Mouse (Mus musculus) embryonic facial prominence, embryonic 11.5 days (tissue): ENCODE data around the gene Elk3. TPM values are rescaled to one million over a fixed set of nuclear protein-coding genes. Genes with fewer than 3 reads are reported as not detected.

Experiments used
- ATAC-seq: fragments of 200-750 bp; cut with Nextera tagmentation; replicated peaks from 2 replicates; pipeline ENCODE4 v1.8.0; 2017; ENCODE audit warnings: low read depth; ENCODE audit not compliant: insufficient number of reproducible peaks, low FRiP score, low TSS enrichment
- DNase-seq: peaks from one replicate; pipeline ENCODE4 v3.0.0-alpha.2; 2015; ENCODE audit warnings: low spot score
- H3K27ac ChIP-seq: fragments of 300-500 bp; sonication (generic); replicated peaks from 2 replicates; pipeline ENCODE4 v1.5.1; 2014; ENCODE audit warnings: mild to moderate bottlenecking, low read depth, low read length, control low read depth
- H3K27me3 ChIP-seq: fragments of 300-500 bp; sonication (generic); 2 replicates; pipeline ENCODE4 v1.6.1; 2014; ENCODE audit warnings: mild to moderate bottlenecking, low read length, moderate library complexity, mixed read lengths; ENCODE audit not compliant: control insufficient read depth, insufficient read depth
- H3K36me3 ChIP-seq: fragments of 300-500 bp; sonication (generic); replicated peaks from 2 replicates; pipeline ENCODE4 v1.6.1; 2014; ENCODE audit warnings: low read depth, mild to moderate bottlenecking, low read length, moderate library complexity, mixed read lengths; ENCODE audit not compliant: control insufficient read depth, insufficient read depth
- H3K4me1 ChIP-seq: fragments of 300-500 bp; sonication (generic); 2 replicates; pipeline ENCODE4 v1.6.1; 2014; ENCODE audit warnings: low read length, mixed read lengths; ENCODE audit not compliant: control insufficient read depth, insufficient read depth
- H3K4me2 ChIP-seq: fragments of 300-500 bp; sonication (generic); 2 replicates; pipeline ENCODE4 v1.6.1; 2014; ENCODE audit warnings: low read depth, mild to moderate bottlenecking, control low read depth, low read length, moderate library complexity
- H3K4me3 ChIP-seq: fragments of 300-500 bp; sonication (generic); 2 replicates; pipeline ENCODE4 v1.5.1; 2014; ENCODE audit warnings: low read depth, low read length, control low read depth
- H3K9ac ChIP-seq: fragments of 300-500 bp; sonication (generic); replicated peaks from 2 replicates; pipeline ENCODE4 v1.6.1; 2014; ENCODE audit warnings: mild to moderate bottlenecking, control low read depth, low read length
- H3K9me3 ChIP-seq: fragments of 300-500 bp; sonication (generic); replicated peaks from 2 replicates; pipeline ENCODE4 v1.6.1; 2016; ENCODE audit warnings: mild to moderate bottlenecking, low read length, inconsistent platforms, mixed read lengths; ENCODE audit not compliant: control insufficient read depth
- WGBS: fragments of 180-500 bp; shearing (Covaris S2); extraction: QIAGEN DNeasy Blood & Tissue Kit; methylation state at CpG from one replicate; pipeline ENCODE4 v1.1.7; 2014; 5-methylcytosine and 5-hydroxymethylcytosine counted together
- polyA plus RNA-seq: library from polyadenylated mRNA; unstranded; fragments of >200 nt; fragmentation: Nextera tagmentation; extraction: Ambion mirVana; gene quantifications from 2 replicates; pipeline ENCODE4 v1.2.1, GENCODE M21; 2014

The Elk3 gene
- polyA plus RNA-seq, 1 experiment from 2014 or later, result 34.0 TPM

GRCm38 (mm10) chr10:93336462-93336931 is 25.6 kb upstream of the Elk3 start:
- Histone ChIP-seq H3K4me1 (no peaks in the 10 kb centered on the region), H3K4me3 (no peak overlapping the region), H3K9ac (no peak overlapping the region), H3K27ac (no peak overlapping the region), H3K9me3 (no peaks in the 10 kb centered on the region), H3K27me3 (no peaks in the 10 kb centered on the region), H3K4me2 (no peak overlapping the region), H3K36me3 (no peaks in the 10 kb centered on the region)
- whole genome bisulfite sequencing, result 63% methylated on average over 6 of the region's 6 CpGs
- ATAC-seq, result no peak
- DNase-seq, result no peak

GRCm38 (mm10) chr10:93335828-93336461 is 25.0 kb upstream of the Elk3 start:
- DNase-seq, result no peak
- Histone ChIP-seq H3K27ac (no peak overlapping the region), H3K9ac (no peak overlapping the region), H3K9me3 (no peaks in the 10 kb centered on the region), H3K4me1 (no peaks in the 10 kb centered on the region), H3K4me3 (no peak overlapping the region), H3K4me2 (no peak overlapping the region), H3K36me3 (no peaks in the 10 kb centered on the region), H3K27me3 (no peaks in the 10 kb centered on the region)
- 83% methylated on average over 16 of the region's 16 CpGs for WGBS
- no peak for ATAC-seq

GRCm38 (mm10) chr10:93335001-93335400 is 24.1 kb upstream of the Elk3 start:
- DNase-seq (no peak), ATAC-seq (no peak)
- Histone ChIP-seq H3K9me3 (no peaks in the 10 kb centered on the region), H3K27me3 (no peaks in the 10 kb centered on the region), H3K9ac (no peak overlapping the region), H3K27ac (no peak overlapping the region), H3K36me3 (no peaks in the 10 kb centered on the region), H3K4me3 (no peak overlapping the region), H3K4me1 (no peaks in the 10 kb centered on the region), H3K4me2 (no peak overlapping the region)
- 57% methylated on average over 2 of the region's 2 CpGs for WGBS

GRCm38 (mm10) chr10:93333239-93333638 is 22.3 kb upstream of the Elk3 start:
- DNase-seq, result no peak
- no peak overlapping the region for H3K9ac ChIP-seq
- H3K27me3 ChIP-seq, result no peaks in the 10 kb centered on the region
- no peaks in the 10 kb centered on the region for H3K36me3 ChIP-seq
- 69% methylated on average over 5 of the region's 5 CpGs for WGBS
- H3K9me3 ChIP-seq, result no peaks in the 10 kb centered on the region
- no peak for ATAC-seq
- no peak overlapping the region for H3K4me2 ChIP-seq
- H3K4me3 ChIP-seq, result no peak overlapping the region
- H3K27ac ChIP-seq, result no peak overlapping the region
- H3K4me1 ChIP-seq, result no peaks in the 10 kb centered on the region

- H3K27me3 ChIP-seq, result no peaks in the 10 kb centered on the region
- H3K4me2 ChIP-seq, result no peak overlapping the region
- H3K9ac ChIP-seq, result no peak overlapping the region
- no peak overlapping the region for H3K4me3 ChIP-seq
- no peaks in the 10 kb centered on the region for H3K4me1 ChIP-seq
- no peaks in the 10 kb centered on the region for H3K36me3 ChIP-seq
- DNase-seq, result no peak
- 46% methylated on average over 3 of the region's 3 CpGs for WGBS
- H3K27ac ChIP-seq, result no peak overlapping the region
- no peak for ATAC-seq
- H3K9me3 ChIP-seq, result no peaks in the 10 kb centered on the region
These were observed 21.4 kb upstream of the Elk3 start for GRCm38 (mm10) chr10:93332261-93332809.

GRCm38 (mm10) chr10:93331543-93331942 is 20.6 kb upstream of the Elk3 start:
- Histone ChIP-seq H3K4me2 (no peak overlapping the region), H3K27me3 (no peaks in the 10 kb centered on the region), H3K4me3 (no peak overlapping the region), H3K4me1 (no peaks in the 10 kb centered on the region), H3K9me3 (no peaks in the 10 kb centered on the region), H3K9ac (no peak overlapping the region), H3K27ac (no peak overlapping the region), H3K36me3 (no peaks in the 10 kb centered on the region)
- no peak for ATAC-seq
- 86% methylated on average over 4 of the region's 4 CpGs for WGBS
- no peak for DNase-seq

- Histone ChIP-seq H3K9ac (no peak overlapping the region), H3K4me1 (peaks cover 3% of the 10 kb centered on the region; the same call in 1 of the 2 replicates), H3K4me3 (no peak overlapping the region), H3K27me3 (no peaks in the 10 kb centered on the region), H3K27ac (no peak overlapping the region), H3K36me3 (no peaks in the 10 kb centered on the region), H3K9me3 (no peaks in the 10 kb centered on the region), H3K4me2 (no peak overlapping the region)
- 78% methylated on average over 5 of the region's 5 CpGs for WGBS
- no peak for ATAC-seq
- no peak for DNase-seq
These were observed 17.4 kb upstream of the Elk3 start for GRCm38 (mm10) chr10:93328321-93328720.

GRCm38 (mm10) chr10:93327187-93327586 is 16.3 kb upstream of the Elk3 start:
- Histone ChIP-seq H3K27ac (no peak overlapping the region), H3K27me3 (no peaks in the 10 kb centered on the region), H3K4me3 (no peak overlapping the region), H3K9me3 (no peaks in the 10 kb centered on the region), H3K4me2 (no peak overlapping the region), H3K9ac (no peak overlapping the region), H3K4me1 (peaks cover 3% of the 10 kb centered on the region; the same call in 1 of the 2 replicates), H3K36me3 (no peaks in the 10 kb centered on the region)
- WGBS, result 89% methylated on average over 6 of the region's 6 CpGs
- no peak for DNase-seq
- ATAC-seq, result no peak
